Mouse (Mus musculus) megakaryocyte, embryonic 14.5 days (primary cell): ENCODE data around the gene Kdm5b.

Experiments used
- FLI1 ChIP-seq: IDR thresholded peaks from 2 replicates; pipeline ENCODE4 v1.6.1; 2012; ENCODE audit warnings: low read length, inconsistent platforms, mixed read lengths
- GATA1 ChIP-seq: IDR thresholded peaks from 3 replicates; pipeline ENCODE4 v1.6.1; 2012; ENCODE audit warnings: mixed read lengths, low read length, inconsistent platforms, borderline replicate concordance

- TF ChIP-seq GATA1 (no peak), FLI1 (no peak)
These were observed 86.4 kb downstream of the Kdm5b start, which contains the start of gene Syt2 for GRCm38 (mm10) chr1:134646261-134646962.
